Mouse (Mus musculus) brain, embryonic 14.5 days (tissue): ENCODE measurements around the gene Acly.

Experiments
- CTCF ChIP-seq: fragments of 200-500 bp; IDR thresholded peaks from 2 replicates; pipeline ENCODE4 v1.5.1; 2012; ENCODE audit warnings: inconsistent platforms, mild to moderate bottlenecking, moderate library complexity, borderline replicate concordance; ENCODE audit not compliant: insufficient read depth, insufficient read length; ENCODE audit errors: extremely low read depth
- POLR2A ChIP-seq: fragments of 200-500 bp; IDR thresholded peaks from 2 replicates; pipeline ENCODE4 v1.6.1; 2012; ENCODE audit warnings: mild to moderate bottlenecking, inconsistent platforms, borderline replicate concordance; ENCODE audit not compliant: poor library complexity, insufficient read depth, insufficient read length, severe bottlenecking; ENCODE audit errors: extremely low read depth

DNA sequence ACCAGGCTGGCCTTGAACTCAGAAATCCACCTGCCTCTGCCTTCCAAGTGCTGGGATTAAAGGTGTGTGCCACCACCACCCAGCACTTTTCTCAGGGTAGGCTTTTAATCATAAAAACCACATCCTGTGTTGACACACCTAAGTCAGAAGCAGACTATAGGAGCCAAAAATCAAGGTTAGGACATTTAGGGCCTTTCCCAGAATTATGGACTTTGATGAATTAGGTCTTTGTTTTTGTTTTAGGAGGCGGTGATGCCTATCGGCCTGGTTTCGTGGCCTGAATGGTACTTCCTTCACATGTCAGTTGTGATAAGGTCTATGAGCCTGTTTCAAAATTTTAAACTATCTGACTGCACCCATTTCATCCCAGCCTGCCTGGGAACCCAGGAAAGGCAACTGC is 46.4 kb upstream of the Acly start:
- TF ChIP-seq CTCF: no peak
- no peak for TF ChIP-seq POLR2A
